Mouse (Mus musculus) c-Kit-positive CD71-positive TER-119-negative erythroid progenitor cells, embryonic 14.5 days (primary cell): ENCODE measurements at regions not wholly inside any gene's neighbourhood (a gene's known extent, or its start where the extent isn't known, plus 50 kb on each side); places are given as distances from the start of the nearest gene placed in this dataset.

Experiments used
- DNase-seq: peaks from one replicate; pipeline ENCODE4 v3.0.0-alpha.2; 2013; ENCODE audit warnings: low read depth

DNA sequence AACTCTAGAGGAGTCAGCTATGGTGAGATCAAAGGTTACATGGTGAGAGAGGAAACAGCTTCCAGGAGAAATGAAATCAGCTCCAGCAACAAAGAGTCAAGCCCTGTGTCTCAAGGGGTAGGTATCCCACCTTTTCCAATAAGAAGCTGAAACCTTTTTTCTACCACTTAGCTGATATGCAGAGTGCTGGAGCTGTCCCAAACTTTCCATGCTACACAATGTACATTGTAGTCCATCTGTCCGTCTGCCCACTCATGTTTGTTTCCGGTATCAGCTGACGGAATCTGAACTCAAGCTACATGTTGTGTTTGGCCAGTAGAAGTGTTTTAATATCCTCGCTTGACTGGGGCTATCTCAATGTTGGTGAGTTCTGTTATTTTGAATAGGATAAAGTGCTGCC lies 83.6 kb upstream of the Ngf start:
- DNase-seq, result no peak

DNA sequence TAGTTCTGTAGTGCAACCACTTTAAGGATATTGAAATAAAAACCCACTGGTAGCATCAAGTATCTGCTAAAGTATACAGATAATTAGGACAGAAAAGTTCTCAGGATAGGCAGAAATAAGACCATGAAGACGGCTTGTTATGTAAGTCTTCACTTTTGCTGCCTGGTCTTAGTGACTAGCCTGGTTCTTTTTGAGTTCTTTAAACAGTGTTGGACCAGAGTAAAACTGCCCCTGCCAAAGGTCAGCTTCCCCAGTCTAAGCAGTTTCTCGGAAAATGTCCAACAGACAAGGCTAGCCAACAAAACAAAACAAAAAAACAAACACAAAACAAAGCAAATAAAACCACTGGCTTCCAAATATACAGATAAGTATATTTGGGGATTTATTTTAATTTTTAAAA lies 85.1 kb upstream of the Ngf start:
- no peak for DNase-seq

DNA sequence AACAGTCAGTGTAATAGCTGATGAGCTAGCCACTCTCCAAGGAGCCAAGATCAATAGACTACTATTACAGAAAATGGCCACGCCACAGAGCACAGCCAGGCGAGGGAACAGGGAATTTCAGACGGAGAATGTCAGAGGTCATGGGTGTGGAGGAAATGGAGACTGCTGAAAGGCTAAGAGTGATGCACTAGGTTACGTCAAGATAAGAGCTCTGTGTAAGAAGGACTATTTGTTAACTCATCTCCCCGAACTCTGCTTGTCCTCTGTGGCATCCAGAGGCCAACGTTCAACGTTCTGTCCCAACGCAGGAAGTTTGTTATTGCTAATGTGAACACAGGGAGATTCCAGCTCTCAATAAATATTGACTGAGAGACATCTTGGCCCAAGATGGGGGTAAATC lies 86.0 kb upstream of the Ngf start:
- DNase-seq, result no peak

DNA sequence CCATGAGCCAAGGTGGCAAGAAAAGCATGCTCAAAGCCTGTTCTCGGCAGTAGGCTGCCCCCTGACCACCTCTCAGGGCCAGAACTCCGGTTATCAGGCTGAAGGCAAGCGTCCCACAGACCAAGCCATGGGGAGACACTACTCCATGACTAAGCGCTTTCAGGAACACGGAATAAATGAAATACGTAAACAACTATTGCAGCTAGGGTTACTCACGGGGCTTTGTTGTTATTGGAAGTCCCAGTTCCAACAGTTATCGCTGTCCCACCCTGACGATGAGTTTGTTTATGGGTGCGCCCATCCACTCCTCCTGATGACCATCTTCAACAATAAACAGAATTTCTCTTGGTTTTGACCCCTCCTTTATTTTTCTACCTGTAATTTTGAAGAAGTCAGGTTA lies 88.0 kb upstream of the Ngf start:
- no peak for DNase-seq

DNA sequence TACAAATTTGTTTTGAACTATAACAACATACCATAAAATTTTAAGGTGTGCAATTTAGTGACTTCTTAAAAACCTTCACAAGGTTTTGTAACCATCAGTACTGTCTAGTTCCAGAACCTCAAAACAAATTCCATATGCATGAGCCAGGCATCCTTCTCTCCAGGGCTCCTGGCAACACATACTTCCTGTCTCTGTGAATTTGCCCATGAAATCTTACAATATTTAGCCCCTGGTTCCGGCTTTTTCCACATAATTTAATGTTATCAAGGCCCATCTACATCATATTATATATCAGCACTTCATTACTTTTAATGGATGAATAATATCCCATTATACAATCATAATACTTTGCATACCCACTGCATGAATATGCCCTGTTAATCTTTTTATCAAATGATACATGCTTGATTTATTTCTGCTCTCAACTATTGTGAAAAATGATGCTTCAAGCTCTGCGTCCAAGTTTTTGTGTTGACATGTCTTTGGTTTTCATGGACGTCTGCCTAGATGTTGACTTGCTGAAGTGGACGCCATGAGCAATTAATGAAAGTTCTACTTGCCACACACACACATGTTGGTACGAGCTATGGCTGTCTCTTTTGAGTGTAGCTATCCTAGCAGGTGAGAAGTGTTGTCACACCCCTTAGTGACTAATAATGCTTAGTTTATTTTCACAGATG lies 95.2 kb upstream of the Ngf start:
- no peak for DNase-seq

DNA sequence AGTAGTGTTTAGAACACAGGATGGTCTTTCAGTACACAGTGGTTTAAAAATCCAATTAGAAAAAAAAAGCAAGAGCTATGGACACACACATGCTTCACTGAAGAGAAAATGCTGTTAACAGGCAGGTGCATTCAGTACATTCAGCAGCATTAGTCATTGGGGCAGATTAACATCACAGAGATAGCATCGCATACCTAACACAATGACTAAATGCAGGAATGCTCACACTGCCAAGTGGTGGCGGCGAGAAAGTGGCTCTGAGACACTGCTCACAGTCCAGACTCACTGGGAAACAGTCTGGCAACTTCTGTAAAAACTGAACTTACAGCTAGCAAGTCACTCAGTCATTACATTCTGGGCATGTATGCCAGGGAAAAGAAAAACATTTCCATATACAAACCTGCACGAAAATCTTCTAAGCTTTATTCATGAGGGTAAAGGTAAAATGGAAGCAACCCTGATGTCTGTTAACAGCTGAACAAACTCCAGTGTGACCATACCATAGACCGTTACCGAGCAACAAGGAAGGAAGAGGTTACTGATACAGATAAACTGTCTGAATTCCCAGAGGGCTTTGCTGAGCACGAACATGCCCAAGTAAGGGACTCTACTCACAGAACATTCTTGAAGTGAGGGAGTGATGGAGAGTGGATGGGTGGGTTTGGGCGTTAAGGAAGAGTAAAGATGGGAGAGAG lies 97.4 kb upstream of the Ngf start:
- DNase-seq, result no peak

DNA sequence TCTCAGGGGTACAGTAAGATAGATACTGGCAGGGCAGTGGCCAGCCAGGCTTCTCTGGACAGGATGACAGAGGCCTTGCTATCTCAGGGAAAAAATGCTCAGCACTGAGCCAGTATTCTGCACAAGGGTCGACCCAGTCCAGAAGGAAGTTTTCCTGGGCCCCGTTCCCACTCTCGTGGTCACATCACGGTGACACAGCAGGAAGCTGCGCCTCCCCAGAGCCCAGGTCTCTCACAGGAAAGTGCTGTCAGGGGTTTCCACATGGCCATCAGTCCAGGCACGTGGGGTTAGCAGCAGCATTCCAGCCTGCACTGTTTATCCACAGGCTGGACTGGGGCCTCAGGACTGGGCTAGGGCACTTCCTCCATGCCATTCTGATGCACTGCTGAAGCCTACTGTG lies 103.5 kb upstream of the Ngf start:
- no peak for DNase-seq

DNA sequence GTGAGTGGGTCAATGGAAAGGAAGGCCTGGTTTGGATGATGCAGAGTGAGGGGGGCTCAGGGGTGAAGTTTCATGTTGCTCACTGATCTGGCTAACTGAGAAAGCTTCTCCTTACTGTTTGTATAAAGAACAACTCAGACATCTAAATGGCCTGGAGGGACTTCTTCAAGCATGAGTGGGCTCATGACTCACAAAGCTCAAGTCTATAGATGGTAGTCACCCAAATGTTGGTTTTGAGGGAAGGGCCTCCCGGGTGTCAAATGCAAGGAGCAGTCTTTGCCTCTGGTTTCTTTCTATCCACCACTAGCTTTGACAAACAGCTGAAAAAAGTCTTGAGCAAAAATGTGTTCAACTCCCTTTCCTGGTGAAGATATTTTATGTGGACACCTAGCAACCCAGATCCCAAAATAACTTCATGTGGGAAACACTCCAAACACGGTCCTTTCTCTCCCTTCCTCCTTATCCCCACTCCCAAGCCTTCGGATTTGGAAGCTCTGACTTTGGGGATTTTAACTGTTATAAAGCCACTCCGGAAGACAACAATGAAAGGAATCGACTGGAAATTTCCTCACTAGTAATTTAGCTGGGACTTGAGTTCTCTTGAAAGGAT lies 105.3 kb upstream of the Ngf start:
- DNase-seq, result no peak

DNA sequence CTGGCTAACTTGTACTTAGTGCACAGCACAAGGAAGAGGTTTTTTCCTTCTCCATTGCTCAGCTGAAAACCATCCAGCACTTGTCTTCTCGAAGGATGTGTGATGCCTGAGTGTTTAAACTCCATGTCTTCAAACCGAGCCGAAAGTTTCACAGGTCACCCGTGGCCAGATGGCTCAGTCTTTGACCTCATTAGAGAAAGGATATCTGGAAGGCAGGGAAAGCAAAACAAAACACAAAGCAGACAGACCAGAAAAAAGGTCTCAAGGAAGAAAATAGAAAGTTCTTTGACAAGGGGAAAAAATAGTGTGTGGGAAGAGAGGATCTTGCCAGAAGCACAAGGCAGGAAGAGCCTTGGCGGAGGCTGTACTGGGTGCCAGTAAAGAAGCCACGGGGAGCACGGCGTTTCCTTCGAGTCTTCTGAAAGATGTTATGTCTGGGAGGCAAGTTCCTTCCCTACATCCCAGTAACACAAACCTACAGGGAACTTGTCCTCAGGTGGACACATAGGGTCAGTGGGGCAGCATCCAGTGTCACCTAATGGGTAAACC lies 108.9 kb upstream of the Ngf start:
- DNase-seq, result no peak

DNA sequence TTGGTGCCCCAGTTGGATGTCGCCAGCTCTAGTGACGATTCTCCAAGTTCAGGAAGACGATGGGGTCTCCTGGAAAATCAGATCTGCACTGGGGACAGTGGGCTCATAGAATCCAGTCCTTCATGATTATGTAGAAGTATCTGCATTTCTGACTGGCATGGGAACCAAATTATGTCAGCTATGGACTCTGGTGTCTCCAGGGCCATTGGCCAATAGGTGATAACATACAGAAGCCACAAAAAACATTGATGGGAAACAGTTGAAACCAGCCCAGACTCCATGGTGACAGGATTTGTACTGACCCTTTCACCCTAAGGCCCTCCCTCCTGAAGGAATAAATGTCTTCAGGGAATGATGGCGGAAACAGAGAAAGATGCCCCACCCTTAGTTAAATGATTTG lies 110.9 kb upstream of the Ngf start:
- DNase-seq, result no peak

DNA sequence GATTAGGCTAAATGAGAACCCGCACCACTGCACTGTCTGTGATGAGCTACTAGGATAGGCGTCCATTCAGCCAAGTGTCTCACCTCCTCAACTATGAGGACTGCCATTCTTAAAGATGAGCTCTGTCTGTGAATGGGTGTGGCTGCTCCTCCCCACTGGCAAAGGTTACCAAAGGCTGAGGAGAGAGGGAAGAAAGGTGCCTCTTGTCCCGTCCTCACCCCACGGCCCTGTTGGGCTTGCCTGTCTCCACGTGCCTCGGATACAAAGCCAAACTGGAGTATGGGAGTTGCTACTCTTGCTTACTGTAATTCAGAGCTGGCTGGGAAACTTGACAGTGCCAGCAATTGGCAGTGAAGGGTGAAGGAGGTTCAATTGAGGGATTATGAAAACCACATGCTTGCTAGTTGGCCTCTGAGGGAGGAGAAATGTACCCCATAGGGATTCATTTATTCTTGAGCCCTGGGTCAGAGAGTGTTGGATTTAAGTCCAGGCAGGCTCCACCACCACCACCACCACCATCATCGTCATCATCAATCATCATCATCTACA lies 112.6 kb upstream of the Ngf start:
- no peak for DNase-seq

DNA sequence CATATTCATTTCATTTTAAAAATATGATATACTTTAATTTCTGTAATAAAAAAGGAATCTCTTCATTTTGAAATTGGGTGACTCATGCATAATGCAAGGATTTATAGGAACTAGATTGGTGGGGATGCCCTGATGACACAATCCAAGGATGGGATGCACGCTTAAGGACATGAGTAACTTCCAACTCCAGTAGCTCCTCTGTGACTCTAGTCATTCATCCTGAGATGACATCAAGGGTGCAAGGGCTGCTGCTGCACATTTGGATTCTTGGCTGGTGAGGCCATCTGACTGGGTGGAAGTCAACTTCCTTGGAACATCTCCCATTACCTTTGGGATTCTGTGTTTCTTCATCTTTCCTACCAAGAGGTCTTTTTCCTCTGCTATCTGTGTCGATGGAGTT lies 114.4 kb upstream of the Ngf start:
- DNase-seq, result no peak

DNA sequence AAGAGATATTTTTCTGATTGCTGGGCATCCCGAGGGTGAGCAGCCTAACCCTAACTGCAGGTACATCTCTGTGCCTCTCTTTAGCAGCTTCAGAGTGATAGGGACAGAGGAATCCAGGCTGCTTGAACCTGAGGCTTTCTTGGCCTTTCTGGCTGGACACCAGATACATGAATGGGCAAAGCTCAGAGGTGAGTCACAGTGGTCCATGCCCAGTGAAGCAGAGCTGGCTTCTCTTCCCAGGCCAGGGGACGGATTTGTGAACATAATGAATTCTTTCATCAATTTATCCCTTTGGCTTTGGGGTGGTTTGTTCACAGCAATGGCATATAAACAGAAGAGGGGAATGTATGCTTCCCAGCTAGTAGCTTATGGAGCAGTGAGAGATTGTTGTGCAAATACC lies 114.9 kb upstream of the Ngf start:
- DNase-seq, result no peak

DNA sequence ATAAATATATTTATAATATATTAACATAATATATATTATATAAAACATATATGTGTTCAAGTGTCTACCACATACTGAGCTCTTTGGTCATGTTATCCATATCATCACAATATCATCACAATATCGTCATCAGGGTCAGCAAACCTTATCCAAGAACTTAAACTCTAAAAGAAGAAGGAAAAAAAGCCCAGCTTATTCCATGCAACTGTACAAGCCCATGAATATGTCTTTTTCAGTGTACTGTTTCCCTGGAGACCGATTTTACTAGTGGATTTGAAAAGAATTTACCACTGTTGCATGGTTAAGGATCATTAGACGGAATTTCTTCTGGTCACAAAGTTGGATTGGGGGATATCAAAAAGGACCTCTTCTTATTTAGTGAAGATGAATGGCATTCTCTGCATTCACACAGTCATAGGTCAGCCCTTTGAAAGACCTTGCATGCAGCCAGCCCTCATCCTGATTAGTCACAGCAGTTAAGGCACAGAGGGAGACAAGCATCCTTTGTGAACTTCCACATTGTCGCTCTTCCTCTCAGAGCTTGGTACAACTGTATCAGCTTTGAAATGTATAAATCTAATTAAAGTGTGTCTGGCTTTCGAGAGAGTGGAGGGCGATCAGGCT lies 116.3 kb upstream of the Ngf start:
- no peak for DNase-seq

DNA sequence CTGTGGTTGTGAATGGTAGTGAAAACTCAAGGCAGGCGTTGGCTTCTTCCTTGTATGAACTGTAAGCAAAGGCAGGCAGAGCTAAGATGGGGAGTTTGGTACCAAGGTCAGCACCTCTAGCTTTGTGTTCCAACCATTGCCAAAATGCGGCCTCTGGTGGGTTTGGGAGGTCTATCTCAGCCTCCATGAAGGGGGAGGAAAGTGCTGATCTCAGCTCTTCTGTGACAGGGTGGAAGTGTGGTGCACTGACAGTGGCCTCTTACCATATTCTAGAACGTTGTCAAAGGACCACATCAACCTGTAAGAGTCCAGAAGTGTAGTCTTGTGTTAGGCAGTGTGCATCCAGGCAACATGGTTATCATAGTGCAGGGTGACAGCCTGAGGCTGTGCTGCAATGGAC lies 123.6 kb upstream of the Ngf start:
- no peak for DNase-seq

DNA sequence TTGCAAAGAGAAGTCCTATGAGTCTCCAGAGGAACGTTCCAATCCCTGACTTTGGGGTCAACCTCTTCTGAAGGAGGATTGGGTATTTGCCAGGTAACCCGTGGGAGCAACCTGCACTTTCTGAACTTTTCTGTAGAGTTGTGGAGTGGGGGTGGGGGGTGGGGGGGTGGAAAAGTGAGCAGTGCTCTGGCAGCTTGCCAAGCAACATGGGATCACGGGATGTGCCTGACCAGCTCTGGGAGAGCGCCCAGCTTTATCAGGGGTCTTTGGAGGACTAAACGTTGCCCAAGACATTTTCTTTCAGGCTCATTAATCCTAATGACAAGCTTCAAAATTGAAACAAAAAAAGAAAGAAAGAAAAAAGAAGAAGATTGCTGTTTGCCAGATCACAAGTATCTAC lies 124.4 kb upstream of the Ngf start:
- no peak for DNase-seq

DNA sequence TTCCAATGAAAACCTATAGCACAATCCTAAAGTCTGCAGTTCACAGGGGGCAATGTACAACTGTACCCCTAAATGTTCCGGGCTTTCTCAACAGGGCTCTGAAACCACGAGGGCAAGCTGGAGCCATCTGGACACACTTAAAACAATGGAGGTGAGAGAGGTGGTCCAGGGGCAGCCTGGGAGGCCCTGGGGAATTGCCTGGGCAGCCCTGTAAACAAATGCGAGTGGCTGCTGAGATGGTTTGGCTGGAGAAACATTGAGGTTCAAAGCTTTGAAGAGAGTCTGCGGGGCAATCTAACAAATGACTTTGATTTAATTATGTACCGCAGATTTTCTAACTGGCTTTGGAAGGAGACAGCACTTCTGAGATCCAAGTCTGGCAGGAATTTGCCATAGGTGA lies 129.0 kb upstream of the Ngf start:
- no peak for DNase-seq

DNA sequence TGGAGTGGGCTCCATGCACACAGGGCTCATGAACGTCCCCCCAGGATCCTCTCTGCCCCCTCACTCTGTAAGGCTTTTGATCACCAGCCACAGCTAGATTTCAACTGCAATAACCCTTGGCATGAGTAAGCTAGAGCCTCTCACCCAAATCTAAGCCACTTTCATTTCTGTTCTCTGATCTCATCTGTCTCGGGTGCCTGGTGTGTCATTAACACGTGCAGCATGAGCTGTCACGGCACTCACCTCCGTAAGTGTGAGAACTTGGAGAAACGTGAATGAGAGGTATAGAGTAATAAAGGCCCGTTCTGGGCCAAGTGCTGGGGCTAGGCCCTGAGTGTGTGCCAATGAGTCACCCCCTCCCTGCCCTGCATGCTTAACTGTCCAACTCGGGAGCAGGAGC lies 131.8 kb upstream of the Ngf start:
- DNase-seq, result no peak

DNA sequence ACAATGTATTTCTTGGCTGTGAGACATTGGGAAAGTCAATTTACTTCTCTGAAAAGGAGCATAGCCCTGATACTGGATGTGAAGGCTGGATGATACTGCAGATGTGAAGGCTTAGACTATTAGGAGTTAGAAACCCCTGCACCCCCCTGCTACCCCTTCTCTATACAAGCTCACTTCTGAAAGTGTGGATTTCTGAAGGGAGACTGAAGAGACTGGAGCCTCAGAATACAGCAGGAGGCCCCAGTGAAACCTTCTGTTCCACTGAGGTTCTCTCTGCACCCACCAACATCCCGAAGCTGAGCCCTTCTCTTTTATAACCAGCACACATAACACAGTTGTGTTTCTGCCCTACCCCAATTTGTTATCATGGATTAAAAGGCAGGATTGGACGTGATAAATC lies 131.7 kb upstream of the Vangl1 start:
- no peak for DNase-seq

DNA sequence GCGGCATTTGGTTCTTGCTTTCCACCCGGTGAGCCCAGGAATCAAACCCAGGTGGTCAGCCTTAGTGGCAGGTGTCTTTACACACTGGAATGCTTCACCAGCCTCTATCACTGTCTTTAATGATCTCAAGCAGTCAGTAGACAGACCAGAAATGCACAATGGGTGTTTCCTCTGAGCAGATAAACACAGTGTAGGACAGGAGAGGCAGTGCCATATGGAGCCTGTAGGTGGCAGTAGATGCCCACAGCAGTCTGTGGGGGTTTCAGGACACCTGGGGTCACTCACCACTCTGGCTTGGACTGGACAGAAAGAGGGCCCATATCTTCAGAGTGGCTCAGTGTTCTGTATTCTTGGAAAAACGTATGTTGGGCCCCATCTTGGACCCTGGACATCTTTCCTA lies 130.7 kb upstream of the Vangl1 start:
- no peak for DNase-seq

DNA sequence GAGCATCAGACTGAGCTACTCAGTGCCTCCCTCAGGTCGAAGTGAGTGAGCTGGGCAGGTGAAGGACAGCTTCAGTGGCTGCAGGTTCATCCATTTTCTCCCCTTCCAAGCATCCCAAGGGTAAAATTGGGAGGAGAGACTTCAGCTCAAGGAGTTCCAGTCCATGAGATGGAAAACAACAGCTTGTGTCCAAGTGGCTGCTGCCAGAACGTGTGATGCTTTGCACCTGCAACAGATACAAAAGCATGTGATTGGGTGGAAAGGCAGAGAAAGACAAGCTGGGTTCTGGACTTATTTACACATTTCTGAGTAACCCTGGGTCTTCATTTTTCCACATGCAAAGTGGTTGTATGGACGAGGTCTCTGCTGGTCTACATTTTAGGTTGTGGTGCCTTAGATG lies 127.7 kb upstream of the Vangl1 start:
- DNase-seq, result no peak

DNA sequence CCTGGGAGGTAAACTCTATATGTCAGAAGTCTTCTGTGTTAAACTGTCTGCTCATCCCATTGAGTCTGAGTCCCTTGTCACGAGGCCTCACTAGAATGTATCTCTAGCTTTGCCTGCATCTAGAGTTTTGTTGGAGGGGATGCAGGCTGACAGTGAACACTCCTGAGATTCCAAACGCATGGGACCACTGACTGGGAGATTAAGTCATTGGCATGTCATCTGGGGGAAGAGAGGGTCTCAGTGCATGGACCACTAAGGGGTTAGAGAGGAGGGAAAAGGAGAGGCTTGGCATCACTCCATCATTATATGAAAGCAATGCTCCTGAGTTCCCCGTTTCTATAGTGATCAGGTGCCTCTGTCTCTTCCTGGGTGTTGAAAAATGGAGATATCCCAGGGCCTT lies 114.8 kb upstream of the Vangl1 start:
- no peak for DNase-seq

DNA sequence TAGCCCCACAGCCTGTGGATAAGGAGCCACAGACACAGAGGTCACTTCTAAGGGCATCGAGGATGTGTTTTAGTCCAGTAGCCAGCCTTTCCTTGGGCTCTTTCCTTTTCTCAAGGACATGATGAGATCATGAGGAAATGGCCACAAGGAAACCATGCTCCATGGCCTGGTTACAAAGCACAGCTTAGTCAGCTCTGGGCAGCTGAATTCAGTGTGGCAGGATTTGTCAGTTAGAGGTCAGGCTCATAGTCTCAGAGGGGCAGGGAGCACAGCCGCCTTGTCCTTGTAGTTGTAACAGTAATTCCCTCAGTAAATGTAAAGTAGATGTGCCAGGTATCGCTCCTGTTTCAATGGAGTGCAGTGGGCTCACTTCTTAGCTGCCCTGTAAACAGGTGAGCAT lies 111.7 kb upstream of the Vangl1 start:
- no peak for DNase-seq
